Mouse (Mus musculus) thymus, adult 2 months (tissue): ENCODE results near the gene Megf9. TPM values are rescaled to one million over a fixed set of nuclear protein-coding genes. Genes with fewer than 3 reads are reported as not detected.

Experiments used
- DNase-seq: peaks from one replicate; pipeline ENCODE4 v3.0.0; 2021
- H3K27ac ChIP-seq: fragments of 200-500 bp; 2 replicates; pipeline ENCODE4 v1.5.1; 2012; ENCODE audit warnings: low read length, control low read depth; ENCODE audit not compliant: control insufficient read depth, insufficient read depth
- H3K27me3 ChIP-seq: fragments of 200-500 bp; 2 replicates; pipeline ENCODE4 v1.6.1; 2012; ENCODE audit warnings: mild to moderate bottlenecking, low read length, moderate library complexity, mixed read lengths; ENCODE audit not compliant: control insufficient read depth, insufficient read depth
- H3K36me3 ChIP-seq: fragments of 200-500 bp; 2 replicates; pipeline ENCODE4 v1.6.1; 2012; ENCODE audit warnings: mild to moderate bottlenecking, low read length, moderate library complexity; ENCODE audit not compliant: control insufficient read depth, insufficient read depth
- H3K4me1 ChIP-seq: fragments of 200-500 bp; replicated peaks from 2 replicates; pipeline ENCODE4 v1.6.1; 2012; ENCODE audit warnings: low read length; ENCODE audit not compliant: control insufficient read depth, insufficient read depth
- H3K4me3 ChIP-seq: fragments of 200-500 bp; 2 replicates; pipeline ENCODE4 v1.5.1; 2012; ENCODE audit warnings: mild to moderate bottlenecking, low read length, control low read depth, moderate library complexity; ENCODE audit not compliant: control insufficient read depth, insufficient read depth
- CTCF ChIP-seq: fragments of 200-500 bp; IDR thresholded peaks from 2 replicates; pipeline ENCODE4 v1.5.1; 2012; ENCODE audit warnings: mild to moderate bottlenecking, control low read depth, low read length, moderate library complexity, borderline replicate concordance; ENCODE audit not compliant: control insufficient read depth, poor library complexity, insufficient read depth; ENCODE audit errors: extremely low read depth
- POLR2A ChIP-seq: fragments of 200-500 bp; IDR thresholded peaks from 2 replicates; pipeline ENCODE4 v1.6.1; 2012; ENCODE audit warnings: mild to moderate bottlenecking, low read length, control low read depth, moderate library complexity; ENCODE audit not compliant: control insufficient read depth, poor library complexity, insufficient read depth; ENCODE audit errors: extremely low read depth
- WGBS: fragments of 180-500 bp; shearing (Covaris S2); methylation state at CpG from one replicate; pipeline ENCODE4 v1.1.7; 2018; 5-methylcytosine and 5-hydroxymethylcytosine counted together
- polyA plus RNA-seq: library from polyadenylated mRNA; depleted of rRNA; stranded (reverse); fragments of >200 nt; gene quantifications from 2 replicates; pipeline ENCODE4 v1.2.3, GENCODE M21; 2012

Gene Megf9
- polyA plus RNA-seq, 1 experiment: 18.4 TPM

GRCm38 (mm10) chr4:70409456-70409855 is 125.3 kb downstream of the Megf9 start:
- no peak for TF ChIP-seq POLR2A
- TF ChIP-seq CTCF: no peak
- H3K27me3 ChIP-seq: no peaks in the 10 kb centered on the region
- 58% methylated on average over 9 of the region's 9 CpGs for WGBS
- H3K4me3 ChIP-seq: no peak overlapping the region; the same call in 1 of the 2 replicates
- H3K36me3 ChIP-seq: no peaks in the 10 kb centered on the region
- H3K27ac ChIP-seq: no peak overlapping the region
- no peaks in the 10 kb centered on the region for H3K4me1 ChIP-seq
- no peak for DNase-seq

GRCm38 (mm10) chr4:70402109-70402819 is 132.5 kb downstream of the Megf9 start:
- TF ChIP-seq CTCF (no peak), POLR2A (no peak)
- Histone ChIP-seq H3K4me1 (no peaks in the 10 kb centered on the region), H3K27ac (no peak overlapping the region), H3K27me3 (no peaks in the 10 kb centered on the region), H3K36me3 (peaks cover 13% of the 10 kb centered on the region), H3K4me3 (no peak overlapping the region)
- 89% methylated on average over 9 of the region's 9 CpGs for WGBS
- no peak for DNase-seq

- Histone ChIP-seq H3K27me3 (no peaks in the 10 kb centered on the region), H3K4me3 (no peak overlapping the region), H3K27ac (no peak overlapping the region), H3K36me3 (peaks cover 13% of the 10 kb centered on the region), H3K4me1 (no peaks in the 10 kb centered on the region)
- 88% methylated on average over 5 of the region's 5 CpGs for WGBS
- DNase-seq: no peak
- TF ChIP-seq POLR2A (no peak), CTCF (no peak)
Observed at GRCm38 (mm10) chr4:70399476-70399875, 135.3 kb downstream of the Megf9 start.

- H3K4me3 ChIP-seq: no peak overlapping the region
- no peak overlapping the region for H3K27ac ChIP-seq
- no peak for TF ChIP-seq CTCF
- no peak for TF ChIP-seq POLR2A
- H3K27me3 ChIP-seq: no peaks in the 10 kb centered on the region
- H3K4me1 ChIP-seq: no peaks in the 10 kb centered on the region
- no peak for DNase-seq
- WGBS: 96% methylated on average over 2 of the region's 2 CpGs
- H3K36me3 ChIP-seq: peaks cover 13% of the 10 kb centered on the region
Observed at GRCm38 (mm10) chr4:70399074-70399473, 135.7 kb downstream of the Megf9 start.

GRCm38 (mm10) chr4:70398088-70398487 is 136.7 kb downstream of the Megf9 start:
- TF ChIP-seq CTCF (no peak), POLR2A (no peak)
- H3K4me3 ChIP-seq: no peak overlapping the region
- no peaks in the 10 kb centered on the region for H3K4me1 ChIP-seq
- H3K27ac ChIP-seq: no peak overlapping the region
- H3K27me3 ChIP-seq: no peaks in the 10 kb centered on the region
- peaks cover 13% of the 10 kb centered on the region for H3K36me3 ChIP-seq
- DNase-seq: no peak
- 92% methylated on average over 4 of the region's 4 CpGs for WGBS

- peaks cover 7% of the 10 kb centered on the region for H3K36me3 ChIP-seq
- no peaks in the 10 kb centered on the region for H3K27me3 ChIP-seq
- H3K4me3 ChIP-seq: no peak overlapping the region
- WGBS: 95% methylated on average over 5 of the region's 5 CpGs
- TF ChIP-seq CTCF (no peak), POLR2A (no peak)
- H3K4me1 ChIP-seq: no peaks in the 10 kb centered on the region
- DNase-seq: no peak
- no peak overlapping the region for H3K27ac ChIP-seq
Observed at GRCm38 (mm10) chr4:70396701-70397100, 138.1 kb downstream of the Megf9 start.
